Mouse (Mus musculus) spleen, adult 2 months (tissue): ENCODE data around the gene Ccnl1. TPM values are rescaled to one million over a fixed set of nuclear protein-coding genes. Genes with fewer than 3 reads are reported as not detected.
A peak's percentile ranks its signal among the peaks of the same experiment; 100 is the strongest.

Experiments
- DNase-seq, 2 experiments: peaks; one replicate each; pipeline versions ENCODE4 v3.0.0 to v3.0.0-alpha.2; 2012 to 2021; ENCODE audit warnings: low spot score in 2 of 2, low read depth in 1 of 2
- H3K27ac ChIP-seq: fragments of 200-500 bp; 2 replicates; pipeline ENCODE4 v1.5.1; 2012; ENCODE audit warnings: low read length, inconsistent platforms; ENCODE audit not compliant: insufficient read depth
- H3K27me3 ChIP-seq: fragments of 200-500 bp; 2 replicates; pipeline ENCODE4 v1.6.1; 2012; ENCODE audit warnings: mild to moderate bottlenecking, moderate library complexity, low read length, inconsistent platforms; ENCODE audit not compliant: control insufficient read depth, insufficient read depth
- H3K36me3 ChIP-seq: fragments of 200-500 bp; 2 replicates; pipeline ENCODE4 v1.6.1; 2012; ENCODE audit warnings: mild to moderate bottlenecking, low read length, inconsistent platforms; ENCODE audit not compliant: control insufficient read depth, insufficient read depth
- H3K4me1 ChIP-seq: fragments of 200-500 bp; 2 replicates; pipeline ENCODE4 v1.6.1; 2011; ENCODE audit warnings: inconsistent platforms; ENCODE audit not compliant: control insufficient read depth, insufficient read depth, insufficient read length
- H3K4me3 ChIP-seq: fragments of 200-500 bp; 2 replicates; pipeline ENCODE4 v1.5.1; 2011; ENCODE audit warnings: mild to moderate bottlenecking, inconsistent platforms; ENCODE audit not compliant: insufficient read depth, insufficient read length; ENCODE audit errors: extremely low read depth
- CTCF ChIP-seq: fragments of 200-500 bp; IDR thresholded peaks from 2 replicates; pipeline ENCODE4 v1.5.1; 2011; ENCODE audit warnings: mild to moderate bottlenecking, inconsistent platforms; ENCODE audit not compliant: insufficient read depth, insufficient read length, insufficient replicate concordance; ENCODE audit errors: extremely low read depth
- POLR2A ChIP-seq: fragments of 200-500 bp; IDR thresholded peaks from 2 replicates; pipeline ENCODE4 v1.6.1; 2011; ENCODE audit warnings: low read depth, low read length, inconsistent platforms
- WGBS: fragments of 180-500 bp; shearing (Covaris S2); methylation state at CpG from one replicate; pipeline ENCODE4 v1.1.7; 2018; 5-methylcytosine and 5-hydroxymethylcytosine counted together
- polyA plus RNA-seq: library from polyadenylated mRNA; depleted of rRNA; stranded (reverse); fragments of >200 nt; gene quantifications from 2 replicates; pipeline ENCODE4 v1.2.3, GENCODE M21; 2012

The Ccnl1 gene
- polyA plus RNA-seq, 1 experiment, result 52.5 TPM

- H3K27me3 ChIP-seq, result no peaks in the 10 kb centered on the region
- WGBS, result 50% methylated on average over 8 of the region's 8 CpGs
- H3K27ac ChIP-seq, result peak overlapping the region; percentile 96; the same call in 1 of the 2 replicates
- no peak for DNase-seq
- no peaks in the 10 kb centered on the region for H3K36me3 ChIP-seq
- H3K4me1 ChIP-seq, result no peaks in the 10 kb centered on the region
- H3K4me3 ChIP-seq, result no peak overlapping the region
- TF ChIP-seq POLR2A (no peak), CTCF (no peak)
Measured at GRCm38 (mm10) chr3:65973501-65974231, 15.6 kb upstream of the Ccnl1 start.

- Histone ChIP-seq H3K4me1 (no peaks in the 10 kb centered on the region), H3K27me3 (no peaks in the 10 kb centered on the region), H3K27ac (no peak overlapping the region), H3K4me3 (no peak overlapping the region), H3K36me3 (no peaks in the 10 kb centered on the region)
- TF ChIP-seq CTCF (no peak), POLR2A (no peak)
- WGBS, result 92% methylated on average over 3 of the region's 3 CpGs
- DNase-seq, result no peak
Measured at GRCm38 (mm10) chr3:65969196-65969595, 11.1 kb upstream of the Ccnl1 start.

GRCm38 (mm10) chr3:65966360-65966759 lies 8.3 kb upstream of the Ccnl1 start:
- TF ChIP-seq CTCF, result no peak
- no peak for TF ChIP-seq POLR2A
- Histone ChIP-seq H3K36me3 (no peaks in the 10 kb centered on the region), H3K27ac (no peak overlapping the region), H3K4me3 (no peak overlapping the region), H3K27me3 (no peaks in the 10 kb centered on the region), H3K4me1 (no peaks in the 10 kb centered on the region)
- WGBS, result 98% methylated on average over 1 of the region's 1 CpGs
- DNase-seq, result no peak

DNA sequence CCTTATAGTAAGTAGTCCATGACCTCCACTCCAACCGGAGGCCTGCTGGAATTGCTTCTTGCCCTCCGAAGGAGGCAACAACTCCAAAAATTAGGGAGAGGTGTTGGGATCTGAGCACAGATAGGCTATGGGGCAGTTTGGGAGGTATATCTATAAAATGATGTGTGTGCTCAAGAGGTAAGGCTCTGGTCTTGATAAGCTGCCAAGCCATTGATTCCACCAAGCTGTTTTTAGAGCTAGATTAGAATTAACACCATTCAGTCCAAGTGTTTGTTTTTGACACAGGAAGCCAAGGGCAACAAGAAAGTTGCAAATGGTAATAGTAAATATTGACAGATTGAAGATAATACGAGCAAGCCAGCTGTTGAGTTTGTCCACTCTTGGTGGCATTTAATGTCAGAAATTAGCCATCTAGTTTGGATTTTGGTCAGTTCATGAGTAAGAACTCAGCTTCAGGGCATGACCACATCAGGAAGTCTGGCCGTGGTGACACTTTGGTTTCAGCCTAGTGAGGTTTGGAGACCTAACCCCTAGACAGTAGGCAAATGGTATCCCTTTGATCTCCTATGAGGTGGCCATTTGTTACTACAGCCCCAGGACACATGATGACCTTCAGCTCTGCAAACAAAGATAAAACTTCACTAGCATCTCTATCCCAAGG lies 4.4 kb upstream of the Ccnl1 start:
- H3K36me3 ChIP-seq, result no peaks in the 10 kb centered on the region
- peaks cover 3% of the 10 kb centered on the region for H3K4me1 ChIP-seq
- H3K27ac ChIP-seq, result no peak overlapping the region
- no peak for TF ChIP-seq CTCF
- TF ChIP-seq POLR2A, result no peak
- H3K27me3 ChIP-seq, result no peaks in the 10 kb centered on the region
- no peak for DNase-seq
- H3K4me3 ChIP-seq, result no peak overlapping the region
- 76% methylated on average over 4 of the region's 4 CpGs for WGBS

GRCm38 (mm10) chr3:65960291-65960945 lies 2.4 kb upstream of the Ccnl1 start:
- no peak for DNase-seq
- 86% methylated on average over 5 of the region's 5 CpGs for WGBS
- Histone ChIP-seq H3K27ac (no peak overlapping the region), H3K36me3 (peaks cover 12% of the 10 kb centered on the region), H3K27me3 (no peaks in the 10 kb centered on the region), H3K4me1 (peaks cover 10% of the 10 kb centered on the region), H3K4me3 (no peak overlapping the region)
- TF ChIP-seq POLR2A (no peak), CTCF (no peak)

DNA sequence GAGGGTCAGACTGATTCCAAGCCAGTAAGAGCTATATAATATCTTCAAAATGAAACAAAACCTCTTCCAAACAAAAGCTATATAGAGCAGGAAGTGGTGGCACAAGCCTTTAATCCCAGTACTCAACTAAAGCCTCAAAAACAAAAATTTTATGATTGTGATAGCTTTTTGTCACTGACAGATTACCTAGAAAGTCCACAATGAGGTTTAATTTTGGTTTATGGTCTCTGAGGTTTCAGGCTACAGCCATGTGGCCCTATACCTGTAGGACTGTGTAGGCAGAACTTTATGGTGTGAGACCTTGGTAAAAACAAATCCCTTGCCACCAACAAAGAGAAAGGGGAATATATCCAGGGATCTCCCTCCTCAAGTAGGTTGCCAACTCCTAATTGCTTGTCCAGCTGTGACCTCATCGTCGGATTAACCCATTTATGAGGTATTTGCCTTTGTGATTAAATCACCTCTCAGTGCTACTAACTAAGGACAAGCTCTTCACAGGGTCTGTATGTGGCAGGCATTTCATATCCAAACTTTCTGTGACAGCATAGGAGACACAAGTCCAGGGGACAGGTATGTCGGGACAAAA lies 1.5 kb upstream of the Ccnl1 start:
- Histone ChIP-seq H3K4me1 (peaks cover 10% of the 10 kb centered on the region), H3K4me3 (no peak overlapping the region; the same call in 1 of the 2 replicates), H3K27ac (no peak overlapping the region), H3K27me3 (no peaks in the 10 kb centered on the region), H3K36me3 (peaks cover 15% of the 10 kb centered on the region)
- DNase-seq, result no peak
- 89% methylated on average over 3 of the region's 3 CpGs for WGBS
- no peak for TF ChIP-seq CTCF
- TF ChIP-seq POLR2A, result no peak
